Mouse (Mus musculus) lung, postnatal 4 days (tissue): ENCODE measurements around the gene Gtsf1l.

Source experiments
- DNase-seq, 2 experiments: peaks; one replicate each; pipeline ENCODE4 v3.0.0; 2021

The Gtsf1l gene

GRCm38 (mm10) chr2:163087728-163088127, at the start of gene Gtsf1l:
Gene Gtsf1l, minus strand, starts transcription at chr2:163087855.
- DNase-seq = no peak

DNA sequence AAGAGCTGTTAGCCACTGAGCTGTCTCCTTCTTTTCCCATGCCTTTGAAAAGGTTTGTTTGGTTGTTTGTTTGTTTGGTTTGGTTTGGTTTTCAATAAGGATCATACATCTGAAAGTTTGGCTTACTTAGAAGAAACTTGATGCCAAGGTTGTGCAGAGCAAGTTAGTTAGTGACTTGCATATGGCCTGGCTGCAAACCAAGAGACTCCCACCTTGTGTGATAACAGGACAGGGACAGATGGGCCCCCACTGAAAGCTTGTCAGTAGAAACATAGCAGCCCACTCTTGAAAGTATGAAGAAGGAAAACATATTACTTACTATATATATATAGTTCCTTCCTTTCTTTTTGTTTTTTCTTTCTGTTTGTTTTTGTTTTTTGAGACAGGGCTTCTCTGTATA, 49.3 kb upstream of the Gtsf1l start:
- DNase-seq = no peak

- no peak for DNase-seq
These were observed 48.3 kb upstream of the Gtsf1l start for GRCm38 (mm10) chr2:163135931-163136330.

DNA sequence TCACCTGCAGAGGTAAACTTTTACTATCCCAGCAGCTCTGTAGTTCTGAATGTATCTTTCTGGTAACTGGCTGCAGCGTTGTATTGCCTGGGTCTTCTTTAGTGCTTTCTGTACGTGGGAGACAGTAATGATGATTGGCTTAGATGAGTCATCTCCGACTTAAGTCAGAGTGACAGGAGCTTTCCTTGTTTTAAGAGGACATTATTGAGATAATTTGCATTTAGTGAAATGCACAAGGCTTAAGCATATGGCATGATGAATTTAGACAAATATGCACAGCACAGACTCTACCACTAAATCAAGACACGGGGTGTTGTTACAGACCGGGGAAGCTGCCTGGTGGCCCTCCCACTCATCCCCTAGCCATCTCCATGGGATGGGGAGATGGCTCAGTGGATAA, 44.7 kb upstream of the Gtsf1l start:
- no peak for DNase-seq

- no peak for DNase-seq
These were observed 43.2 kb upstream of the Gtsf1l start for GRCm38 (mm10) chr2:163130837-163131236.

- no peak for DNase-seq
These were observed 35.8 kb upstream of the Gtsf1l start for GRCm38 (mm10) chr2:163123496-163123895.

- peak; percentile 53 to 79 for DNase-seq
These were observed 34.7 kb upstream of the Gtsf1l start for GRCm38 (mm10) chr2:163122319-163122718.

- DNase-seq = no peak
These were observed 33.7 kb upstream of the Gtsf1l start for GRCm38 (mm10) chr2:163121353-163121660.

DNA sequence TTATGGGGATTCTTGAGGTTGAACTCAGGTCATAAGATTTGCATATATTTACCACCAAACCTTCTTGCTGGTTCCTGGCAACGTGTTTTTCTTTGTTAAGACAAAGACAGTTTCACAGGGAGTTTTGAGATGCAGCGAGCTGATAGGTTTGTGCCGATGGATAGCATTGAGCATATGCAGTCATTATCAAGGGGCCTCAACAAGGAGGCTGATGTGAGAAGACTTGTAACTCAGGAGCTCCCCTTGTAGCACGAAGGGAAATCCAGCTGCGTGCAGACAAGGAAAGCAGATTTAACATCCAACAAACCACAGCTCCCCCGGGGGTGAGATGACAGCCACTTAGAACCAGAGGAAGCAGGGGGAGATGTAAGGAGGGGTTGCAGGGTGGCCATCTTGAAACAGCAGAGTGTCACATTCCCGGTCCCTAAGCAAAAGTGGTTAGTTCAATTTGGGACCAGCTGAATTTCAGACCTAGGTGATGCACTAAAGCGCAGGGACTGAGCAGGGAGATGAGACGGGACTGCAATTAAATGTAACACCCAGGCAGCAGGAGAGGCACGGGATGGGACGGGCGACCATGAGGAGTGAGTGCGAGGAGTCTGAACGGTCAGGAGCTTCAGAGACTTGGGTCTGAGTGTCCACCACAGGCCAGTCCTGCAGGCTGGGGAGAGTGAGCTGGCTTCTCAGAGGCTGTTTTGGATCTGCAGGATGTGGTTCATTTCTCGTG, 33.1 kb upstream of the Gtsf1l start:
- no peak for DNase-seq

GRCm38 (mm10) chr2:163111413-163112201, 24.0 kb upstream of the Gtsf1l start:
- no peak for DNase-seq

GRCm38 (mm10) chr2:163110706-163111105, 23.1 kb upstream of the Gtsf1l start:
- DNase-seq = no peak

DNA sequence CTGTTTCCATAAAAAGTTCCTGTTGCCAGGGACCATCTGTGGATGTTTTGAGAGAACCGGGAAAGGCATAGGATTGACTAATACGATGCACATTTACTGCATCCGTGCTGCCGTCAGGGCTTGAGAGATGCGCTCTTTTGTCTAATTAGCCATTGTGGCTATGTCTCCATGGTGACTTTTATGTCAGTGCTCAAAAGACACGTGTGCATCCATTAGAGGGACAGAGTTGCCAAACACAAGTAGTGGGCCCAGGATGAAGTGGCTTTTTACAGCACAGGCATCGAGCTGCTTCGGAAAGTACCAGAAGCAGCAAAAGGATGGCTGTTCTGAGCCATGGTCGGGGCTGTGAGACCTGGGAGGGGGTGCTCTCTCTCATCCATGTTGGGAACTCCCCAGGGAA, 20.7 kb upstream of the Gtsf1l start:
- DNase-seq = no peak

- no peak for DNase-seq
These were observed 16.6 kb upstream of the Gtsf1l start for GRCm38 (mm10) chr2:163104086-163104770.

DNA sequence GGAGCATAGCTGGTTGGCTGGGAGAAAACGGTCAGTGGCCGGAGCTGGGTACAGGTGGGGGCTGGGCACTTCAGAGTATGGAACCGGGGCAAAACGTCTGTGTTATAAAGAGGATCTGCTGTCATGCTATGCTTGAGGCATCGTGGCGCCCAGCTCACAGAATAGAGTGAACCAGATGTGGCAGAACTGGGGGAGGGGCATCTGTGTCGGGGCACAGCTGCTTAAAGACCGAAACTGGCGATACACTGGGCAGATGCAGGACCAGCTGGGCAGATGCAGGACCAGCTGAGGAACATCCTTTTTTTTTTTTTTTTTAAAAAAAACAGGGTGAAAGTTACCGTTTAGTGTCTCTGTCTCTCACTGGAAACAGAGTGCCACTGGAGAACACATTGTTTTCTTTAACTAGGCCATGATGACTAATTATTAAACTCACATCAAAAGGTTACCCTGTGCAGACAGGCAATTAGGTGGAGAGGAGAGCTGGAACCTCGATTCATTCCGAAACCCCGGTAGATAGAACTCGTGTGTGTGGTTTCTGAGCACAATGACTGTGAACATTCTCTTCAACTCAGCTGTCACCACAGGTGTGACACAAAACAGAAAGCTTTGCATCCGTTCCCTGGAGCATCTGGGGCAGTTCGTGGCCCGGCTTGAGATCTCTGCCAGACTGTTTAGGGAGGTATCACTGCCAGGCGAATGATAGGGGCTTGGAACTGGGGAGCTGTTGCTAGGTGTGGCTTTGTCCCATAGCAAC, 15.4 kb upstream of the Gtsf1l start:
- no peak for DNase-seq

DNA sequence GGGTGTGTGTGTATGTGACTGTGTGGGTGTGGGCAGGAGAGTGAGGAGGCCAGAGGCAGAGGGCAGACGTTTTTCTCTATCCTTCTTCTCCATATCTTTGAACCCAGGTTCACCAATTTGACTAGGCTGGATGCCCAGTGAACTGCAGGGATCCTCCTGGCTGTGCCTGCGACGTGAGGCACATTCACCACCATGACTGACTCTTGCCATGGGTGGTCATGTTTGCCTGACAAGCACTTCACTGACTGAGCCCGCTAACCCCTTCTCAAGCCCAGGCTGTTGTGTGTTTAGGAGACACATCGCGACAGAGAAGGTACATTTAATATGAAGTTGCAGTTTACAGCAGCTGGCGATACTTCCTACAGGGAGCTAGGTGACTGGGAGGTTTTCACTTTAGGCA, 14.6 kb upstream of the Gtsf1l start:
- DNase-seq = no peak

- peak; percentile 62 to 81 for DNase-seq
These were observed 14.1 kb upstream of the Gtsf1l start for GRCm38 (mm10) chr2:163101646-163102203.

GRCm38 (mm10) chr2:163100551-163100950, 12.9 kb upstream of the Gtsf1l start:
- no peak for DNase-seq

DNA sequence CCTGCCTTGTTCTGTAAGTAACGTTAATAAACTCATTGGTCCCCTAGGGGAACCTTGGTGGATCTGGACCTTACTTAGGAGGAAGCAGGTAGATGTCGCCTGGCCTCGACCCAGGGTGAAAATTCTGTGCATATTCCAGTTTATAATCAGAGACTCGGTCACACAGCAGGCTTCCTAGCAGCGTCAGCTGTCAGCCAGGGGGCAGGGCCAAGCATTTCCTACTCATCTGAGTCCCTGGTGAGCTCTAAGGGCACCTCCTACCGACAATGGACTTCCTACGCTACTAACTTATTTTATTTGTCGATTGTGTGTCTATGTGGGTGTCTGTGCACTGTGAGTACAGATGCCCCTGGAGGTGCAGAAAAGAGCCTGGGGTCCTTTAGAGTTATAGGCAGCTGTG, 12.3 kb upstream of the Gtsf1l start:
- DNase-seq = no peak

GRCm38 (mm10) chr2:163095784-163096183, 8.1 kb upstream of the Gtsf1l start:
- peak; percentile 10 to 53 for DNase-seq

DNA sequence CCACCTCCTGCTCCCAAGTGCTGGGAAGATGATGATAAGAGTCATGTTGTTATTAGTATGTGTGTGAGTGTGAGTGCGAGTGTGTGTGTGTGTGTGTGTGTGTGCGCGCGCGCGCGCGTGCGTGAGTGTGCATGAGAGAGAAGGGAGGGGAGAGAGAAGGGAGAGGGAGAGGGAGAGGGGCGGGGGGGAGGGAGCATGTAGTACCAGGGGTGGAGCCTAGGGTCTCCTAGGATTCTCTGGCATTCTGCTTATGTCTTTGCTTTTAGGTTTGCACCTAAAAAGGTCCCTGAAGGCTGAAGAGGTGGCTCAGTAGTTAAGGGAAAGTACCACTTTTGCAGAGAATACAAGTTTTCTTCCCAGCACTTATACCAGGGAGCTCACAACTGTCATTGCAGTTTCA, 7.3 kb upstream of the Gtsf1l start:
- no peak for DNase-seq

DNA sequence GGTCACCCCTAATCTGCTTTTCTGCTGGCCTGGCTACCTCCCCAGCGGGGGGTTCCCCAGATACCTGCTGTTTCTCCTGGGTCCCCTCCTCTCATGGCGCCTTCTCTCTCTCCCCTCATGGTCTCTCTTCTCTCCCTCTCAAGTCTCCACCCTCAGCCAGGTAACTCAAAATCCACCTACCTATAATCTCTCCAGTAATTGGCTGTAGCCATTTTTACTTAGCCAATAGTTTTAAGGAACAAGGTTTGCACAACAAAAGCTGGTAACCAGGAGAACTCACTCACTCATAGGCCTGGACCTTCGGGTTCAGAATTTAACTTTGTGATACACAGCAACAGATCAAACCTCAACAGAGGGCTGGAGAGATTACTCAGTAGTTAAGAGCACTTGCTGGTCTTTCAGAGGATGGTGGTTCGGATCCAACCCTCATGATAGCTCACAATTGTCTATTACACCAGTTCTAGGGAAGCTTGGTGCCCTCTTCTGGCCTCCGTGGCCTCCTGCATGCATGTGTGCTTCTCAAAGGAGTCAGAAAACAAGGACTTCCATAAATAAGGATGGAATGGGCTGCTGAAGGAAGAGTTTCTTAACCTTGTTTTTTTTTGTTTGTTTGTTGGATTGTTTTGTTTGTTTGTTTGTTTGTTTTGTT, 1.9 kb upstream of the Gtsf1l start:
- DNase-seq = no peak

- no peak for DNase-seq
These were observed 1.1 kb downstream of the Gtsf1l start for GRCm38 (mm10) chr2:163086561-163086960.
